7 mouse cellular contexts compared by ENCODE assay signal in genomic region chr7:126474993-126475581, GRCm38 (mm10). TPM values are rescaled to one million over a fixed set of nuclear protein-coding genes. Genes with fewer than 3 reads are reported as not detected.
DNase-seq lines count a peak whose midpoint lies in the region; ATAC-seq lines count a peak whose summit lies in the region.

Sh2b1 (minus strand) TSS chr7:126475424.

- peak within 1 kb of the TSS; percentile 90 for H3K4me3 ChIP-seq in intestine, embryonic 16.5 days (ENCODE audit: low read length)
- peak within 1 kb of the TSS; percentile 92 for H3K4me3 ChIP-seq in midbrain, embryonic 11.5 days (ENCODE audit: low read depth, low read length)

- no peaks in the 10 kb centered on the region for H3K27me3 ChIP-seq in intestine, embryonic 16.5 days (replicated peaks; ENCODE audit: control insufficient read depth, insufficient read depth, low read length)
- no peaks in the 10 kb centered on the region for H3K27me3 ChIP-seq in midbrain, embryonic 11.5 days (ENCODE audit: control insufficient read depth, insufficient read depth, low read length)

- H3K9me3 ChIP-seq in intestine, embryonic 16.5 days (ENCODE audit: control insufficient read depth, low read length) = no peaks in the 10 kb centered on the region
- no peaks in the 10 kb centered on the region for H3K9me3 ChIP-seq in midbrain, embryonic 11.5 days (ENCODE audit: control insufficient read depth, low read length)

- peak within 1 kb of the TSS; percentile 90 for H3K4me2 ChIP-seq in intestine, embryonic 16.5 days (ENCODE audit: low read depth, low read length)
- peak within 1 kb of the TSS; percentile 90 for H3K4me2 ChIP-seq in midbrain, embryonic 11.5 days

- peak within 1 kb of the TSS; percentile 91 for H3K9ac ChIP-seq in intestine, embryonic 16.5 days (ENCODE audit: low read depth, low read length)
- H3K9ac ChIP-seq in midbrain, embryonic 11.5 days (ENCODE audit: low read length) = peak within 1 kb of the TSS; percentile 96

- 0 out of 2 replicates have a peak, but pooled peaks cover 9% of the 10 kb centered on the region for H3K36me3 ChIP-seq in intestine, embryonic 16.5 days (ENCODE audit: control insufficient read depth, insufficient read depth, low read length)
- peaks cover 5% of the 10 kb centered on the region; the same call in 1 of the 2 replicates for H3K36me3 ChIP-seq in midbrain, embryonic 11.5 days (ENCODE audit: control insufficient read depth, insufficient read depth, low read length)

- H3K4me1 ChIP-seq in intestine, embryonic 16.5 days (ENCODE audit: control insufficient read depth, insufficient read depth, low read length) = peaks cover 10% of the 10 kb centered on the region
- peaks cover 13% of the 10 kb centered on the region for H3K4me1 ChIP-seq in midbrain, embryonic 11.5 days (ENCODE audit: control insufficient read depth, insufficient read depth, low read length)

- peak; percentile 94 for ATAC-seq in intestine, embryonic 16.5 days
- peak; percentile 93 for ATAC-seq in midbrain, embryonic 11.5 days (ENCODE audit: low FRiP score)

- under 1% methylated on average over 53 of the region's 53 CpGs for WGBS in intestine, embryonic 16.5 days
- under 1% methylated on average over 53 of the region's 53 CpGs for WGBS in midbrain, embryonic 11.5 days

- peak; percentile 85 for DNase-seq in adrenal gland, adult 8-10 months
- DNase-seq in embryo, embryonic 11.5 days (ENCODE audit: low read depth, low spot score) = peak; percentile 88
- peak; percentile 82 to 84 for DNase-seq in gastrocnemius, postnatal 36 days
- peak; percentile 89 to 91 for DNase-seq in left cerebral cortex, postnatal 36 days (ENCODE audit: low spot score in 2 of 2)
- peak; percentile 99 for DNase-seq in midbrain, embryonic 11.5 days (ENCODE audit: low spot score, missing footprints)
- peak; percentile 92 for DNase-seq in skeletal muscle tissue, adult 2 months (ENCODE audit: low read depth, low spot score)

- intact Hi-C loops in gastrocnemius, postnatal 36 days (cut with DNase I) = loop anchor here (5.0 kb wide), 1 partner anchor 43 kb away; no protein-coding TSS in a partner anchor
- intact Hi-C loops in left cerebral cortex, postnatal 36 days (cut with DNase I) = loop anchor here (5.0 kb wide), 1 partner anchor 78 kb away; the partner anchor contains the start of gene Nfatc2ip

- H3K27ac ChIP-seq in intestine, embryonic 16.5 days (ENCODE audit: low read length) = peak within 1 kb of the TSS; percentile 97
- peak within 1 kb of the TSS; percentile 90 for H3K27ac ChIP-seq in midbrain, embryonic 11.5 days (ENCODE audit: low read depth, low read length)

RNA-seq across cellular contexts. Expression of gene Sh2b1, which starts in this region (rescaled TPM):
- total RNA-seq in adrenal gland, adult 8-10 months (2022) = 10 to 100 TPM; 54.3 to 78.7 (median 65.2) TPM
- total RNA-seq in gastrocnemius, postnatal 36 days (2021) = 10 to 100 TPM; 36.8 to 43.4 TPM
- 43.2 and 44.6 TPM in 2 replicates for polyA plus RNA-seq in intestine, embryonic 16.5 days (2015; fragmentation: Nextera tagmentation; extraction: Ambion mirVana)
- total RNA-seq in left cerebral cortex, postnatal 36 days (2021) = 10 to 100 TPM; 68.5 to 73.5 TPM
- 38.1 and 44.6 TPM in 2 replicates for polyA plus RNA-seq in midbrain, embryonic 11.5 days (2014; fragmentation: Nextera tagmentation; extraction: Ambion mirVana)

Comparison
In these comparisons a context has a peak if more than half of its experiments do, and no peak if none do; other contexts are left out.
1. Peak in every context shown above with its lines: DNase-seq, ATAC-seq, H3K4me3 ChIP-seq and H3K27ac ChIP-seq.